In the genomic region with DNA sequence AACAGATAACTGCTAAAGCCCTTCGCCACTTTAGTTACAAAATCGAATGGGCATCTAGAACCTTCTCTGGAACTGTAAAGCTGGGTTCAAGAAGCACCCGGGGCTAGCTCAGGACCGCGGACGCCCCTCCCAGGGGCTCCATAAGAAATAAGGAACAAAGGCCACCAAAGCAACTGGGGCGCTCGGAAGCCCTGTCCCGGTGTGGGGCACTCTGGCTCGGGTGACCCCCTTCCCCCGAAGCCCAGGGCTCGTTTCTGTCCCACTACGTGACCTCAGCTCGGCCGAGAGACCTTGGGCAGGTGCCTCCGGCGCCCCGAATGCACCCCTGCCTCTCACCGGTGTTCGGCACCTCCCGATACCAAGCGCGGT, we compare ENCODE assay signal across 8 mouse cellular contexts. TPM values are rescaled to one million over a fixed set of nuclear protein-coding genes. Genes with fewer than 3 reads are reported as not detected.
DNase-seq lines count a peak whose midpoint lies in the region; ATAC-seq and TF ChIP-seq lines count a peak whose summit lies in the region.

No protein-coding gene starts in this region.

- peaks cover 21% of the 10 kb centered on the region for H3K79me2 ChIP-seq in liver, adult 2 months (ENCODE audit: control insufficient read depth, insufficient read depth, low read length)

- no peaks in the 10 kb centered on the region for H3K27me3 ChIP-seq in liver, adult 2 months (ENCODE audit: control insufficient read depth, insufficient read depth, low read length)
- no peaks in the 10 kb centered on the region for H3K27me3 ChIP-seq in embryonic facial prominence, embryonic 13.5 days
- H3K27me3 ChIP-seq in limb, embryonic 10.5 days (ENCODE audit: low read depth, poor library complexity, severe bottlenecking), result no peaks in the 10 kb centered on the region
- peaks cover 3% of the 10 kb centered on the region; the same call in 1 of the 2 replicates for H3K27me3 ChIP-seq in neural tube, embryonic 14.5 days (ENCODE audit: control insufficient read depth, insufficient read depth, low read length)

- no peak for DNase-seq in liver, adult 2 months (ENCODE audit: extremely low read depth, low read depth, low spot score)
- DNase-seq in liver, result no peak
- no peak for DNase-seq in limb, embryonic 10.5 days (ENCODE audit: low spot score)
- no peak for DNase-seq in ovary, postnatal 14 days (ENCODE audit: low spot score)
- DNase-seq in right cerebral cortex, adult 2 months (ENCODE audit: low spot score in 2 of 2), result no peak
- DNase-seq in testis, postnatal 14 days (ENCODE audit: low spot score), result no peak

- peak overlapping the region; percentile 90 for H3K4me3 ChIP-seq in liver, adult 2 months (ENCODE audit: insufficient read depth, low read depth, low read length)
- H3K4me3 ChIP-seq in embryonic facial prominence, embryonic 13.5 days, result peak overlapping the region; percentile 98
- peak overlapping the region; percentile 72 for H3K4me3 ChIP-seq in limb, embryonic 10.5 days
- H3K4me3 ChIP-seq in neural tube, embryonic 14.5 days (ENCODE audit: low read depth, low read length), result peak overlapping the region; percentile 97

- no peak for TF ChIP-seq CTCF in liver, adult 2 months (IDR thresholded peaks at IDR 0.05; ENCODE audit: low read depth, low read length)

- H3K4me1 ChIP-seq in liver, adult 2 months (ENCODE audit: control insufficient read depth, insufficient read depth, low read length), result peaks cover 20% of the 10 kb centered on the region
- peaks cover 21% of the 10 kb centered on the region for H3K4me1 ChIP-seq in embryonic facial prominence, embryonic 13.5 days
- H3K4me1 ChIP-seq in limb, embryonic 10.5 days, result peaks cover 19% of the 10 kb centered on the region
- H3K4me1 ChIP-seq in neural tube, embryonic 14.5 days (ENCODE audit: control insufficient read depth, insufficient read depth, low read length), result peaks cover 12% of the 10 kb centered on the region

- H3K9me3 ChIP-seq in embryonic facial prominence, embryonic 13.5 days, result no peaks in the 10 kb centered on the region
- no peaks in the 10 kb centered on the region for H3K9me3 ChIP-seq in limb, embryonic 10.5 days (replicated peaks)
- no peaks in the 10 kb centered on the region for H3K9me3 ChIP-seq in neural tube, embryonic 14.5 days (ENCODE audit: control insufficient read depth, low read length)

- TF ChIP-seq POLR2A in liver, adult 2 months (IDR thresholded peaks at IDR 0.05; ENCODE audit: extremely low read depth, insufficient read depth, low read length), result no peak

- peak overlapping the region; percentile 89 for H3K4me2 ChIP-seq in embryonic facial prominence, embryonic 13.5 days
- H3K4me2 ChIP-seq in neural tube, embryonic 14.5 days (ENCODE audit: low read depth, low read length), result peak overlapping the region; percentile 91

- H3K9ac ChIP-seq in liver, adult 2 months (ENCODE audit: low read depth, low read length), result peak overlapping the region; percentile 97
- peak overlapping the region; percentile 98 for H3K9ac ChIP-seq in embryonic facial prominence, embryonic 13.5 days
- peak overlapping the region; percentile 96 for H3K9ac ChIP-seq in neural tube, embryonic 14.5 days (replicated peaks; ENCODE audit: low read depth, low read length)

- peak; percentile 33 for ATAC-seq in embryonic facial prominence, embryonic 13.5 days (ENCODE audit: insufficient number of reproducible peaks, insufficient read depth, low FRiP score, low TSS enrichment, low read depth)
- peak; percentile 55 for ATAC-seq in neural tube, embryonic 14.5 days (ENCODE audit: low read depth)

- H3K27ac ChIP-seq in liver, adult 2 months (replicated peaks; ENCODE audit: insufficient read depth, low read depth, low read length), result peak overlapping the region; percentile 95
- H3K27ac ChIP-seq in embryonic facial prominence, embryonic 13.5 days, result peak overlapping the region; percentile 81
- peak overlapping the region; percentile 91 for H3K27ac ChIP-seq in limb, embryonic 10.5 days
- H3K27ac ChIP-seq in neural tube, embryonic 14.5 days (ENCODE audit: low read depth, low read length), result peak overlapping the region; percentile 86

- WGBS in liver, adult 2 months, result under 1% methylated on average over 23 of the region's 23 CpGs
- WGBS in embryonic facial prominence, embryonic 13.5 days, result under 1% methylated on average over 23 of the region's 23 CpGs
- under 1% methylated on average over 23 of the region's 23 CpGs for WGBS in limb, embryonic 10.5 days
- under 1% methylated on average over 23 of the region's 23 CpGs for WGBS in neural tube, embryonic 14.5 days

- peaks cover 14% of the 10 kb centered on the region for H3K36me3 ChIP-seq in liver, adult 2 months (ENCODE audit: control insufficient read depth, insufficient read depth, low read length)
- peaks cover 24% of the 10 kb centered on the region for H3K36me3 ChIP-seq in embryonic facial prominence, embryonic 13.5 days
- H3K36me3 ChIP-seq in limb, embryonic 10.5 days, result peaks cover 29% of the 10 kb centered on the region
- H3K36me3 ChIP-seq in neural tube, embryonic 14.5 days (ENCODE audit: control insufficient read depth, insufficient read depth, low read length), result peaks cover 21% of the 10 kb centered on the region

RNA-seq across cellular contexts. Expression of a gene that starts 0.4 kb away (rescaled TPM):
- 931 and 1,175 TPM in 2 replicates for total RNA-seq in liver, adult 2 months (2014; rRNA removed)
- polyA plus RNA-seq in liver, adult 2 months (2012; rRNA removed), result 441 and 456 TPM in 2 replicates
- 319 and 324 TPM in 2 replicates for polyA plus RNA-seq in embryonic facial prominence, embryonic 13.5 days (2015; fragmentation: Nextera tagmentation; extraction: Ambion mirVana)
- polyA plus RNA-seq in limb, embryonic 10.5 days (2016; fragmentation: Nextera tagmentation; extraction: Ambion mirVana), result 243 and 262 TPM in 2 replicates
- polyA plus RNA-seq in neural tube, embryonic 14.5 days (2014; fragmentation: Nextera tagmentation; extraction: Ambion mirVana), result 391 and 432 TPM in 2 replicates

RNA-seq across cellular contexts. Expression of a gene that starts 15.0 kb away (rescaled TPM):
- 137 and 141 TPM in 2 replicates for total RNA-seq in liver, adult 2 months (2014; rRNA removed)
- 165 and 186 TPM in 2 replicates for polyA plus RNA-seq in liver, adult 2 months (2012; rRNA removed)
- polyA plus RNA-seq in embryonic facial prominence, embryonic 13.5 days (2015; fragmentation: Nextera tagmentation; extraction: Ambion mirVana), result 255 and 264 TPM in 2 replicates
- polyA plus RNA-seq in limb, embryonic 10.5 days (2016; fragmentation: Nextera tagmentation; extraction: Ambion mirVana), result 211 and 212 TPM in 2 replicates
- 351 and 392 TPM in 2 replicates for polyA plus RNA-seq in neural tube, embryonic 14.5 days (2014; fragmentation: Nextera tagmentation; extraction: Ambion mirVana)

RNA-seq across cellular contexts. Expression of a gene that starts 15.0 kb away (rescaled TPM):
- 0.09 and 0.54 TPM in 2 replicates for total RNA-seq in liver, adult 2 months (2014; rRNA removed)
- polyA plus RNA-seq in liver, adult 2 months (2012; rRNA removed), result 0.10 and 0.19 TPM in 2 replicates
- polyA plus RNA-seq in embryonic facial prominence, embryonic 13.5 days (2015; fragmentation: Nextera tagmentation; extraction: Ambion mirVana), result 18.9 and 19.5 TPM in 2 replicates
- 5.4 and 7.4 TPM in 2 replicates for polyA plus RNA-seq in limb, embryonic 10.5 days (2016; fragmentation: Nextera tagmentation; extraction: Ambion mirVana)
- 0.87 and 2.4 TPM in 2 replicates for polyA plus RNA-seq in neural tube, embryonic 14.5 days (2014; fragmentation: Nextera tagmentation; extraction: Ambion mirVana)

RNA-seq across cellular contexts. Expression of a gene that starts 15.0 kb away (rescaled TPM):
- total RNA-seq in liver, adult 2 months (2014; rRNA removed), result 29.6 and 30.1 TPM in 2 replicates
- 61.9 and 67.0 TPM in 2 replicates for polyA plus RNA-seq in liver, adult 2 months (2012; rRNA removed)
- polyA plus RNA-seq in embryonic facial prominence, embryonic 13.5 days (2015; fragmentation: Nextera tagmentation; extraction: Ambion mirVana), result 46.0 and 49.9 TPM in 2 replicates
- 19.0 and 29.2 TPM in 2 replicates for polyA plus RNA-seq in limb, embryonic 10.5 days (2016; fragmentation: Nextera tagmentation; extraction: Ambion mirVana)
- 27.1 and 34.9 TPM in 2 replicates for polyA plus RNA-seq in neural tube, embryonic 14.5 days (2014; fragmentation: Nextera tagmentation; extraction: Ambion mirVana)

RNA-seq across cellular contexts. Expression of a gene that starts 26.3 kb away (rescaled TPM):
- 83.3 and 105 TPM in 2 replicates for total RNA-seq in liver, adult 2 months (2014; rRNA removed)
- polyA plus RNA-seq in liver, adult 2 months (2012; rRNA removed), result 316 and 337 TPM in 2 replicates
- 10.3 and 10.5 TPM in 2 replicates for polyA plus RNA-seq in embryonic facial prominence, embryonic 13.5 days (2015; fragmentation: Nextera tagmentation; extraction: Ambion mirVana)
- polyA plus RNA-seq in limb, embryonic 10.5 days (2016; fragmentation: Nextera tagmentation; extraction: Ambion mirVana), result 0.80 and 2.9 TPM in 2 replicates
- 0.99 and 1.8 TPM in 2 replicates for polyA plus RNA-seq in neural tube, embryonic 14.5 days (2014; fragmentation: Nextera tagmentation; extraction: Ambion mirVana)
